Mouse (Mus musculus): Measurements from ENCODE around the gene Trp53.

GRCm38 (mm10) chr11:69543598-69543997, 36.6 kb upstream of the Trp53 start:
- TF ChIP-seq CTCF (IDR thresholded peaks at IDR 0.05; ENCODE audit: borderline replicate concordance, extremely low read depth, insufficient read depth, insufficient read length) (no peak), POLR2A (IDR thresholded peaks at IDR 0.05; ENCODE audit: borderline replicate concordance, extremely low read depth, insufficient read depth, insufficient read length, poor library complexity, severe bottlenecking) (no peak)

Measured in brain, embryonic 14.5 days (tissue).